Mouse (Mus musculus) midbrain, embryonic 12.5 days (tissue): Measurements from ENCODE around the gene Ccdc157. TPM values are rescaled to one million over a fixed set of nuclear protein-coding genes. Genes with fewer than 3 reads are reported as not detected.

Experiments used
- ATAC-seq: fragments of 200-750 bp; cut with Nextera tagmentation; 2 replicates; pipeline ENCODE4 v1.8.0; 2017; ENCODE audit warnings: low read depth, moderate TSS enrichment, moderate library complexity; ENCODE audit not compliant: low FRiP score
- H3K27ac ChIP-seq: fragments of 300-500 bp; sonication (generic); replicated peaks from 2 replicates; pipeline ENCODE4 v1.5.1; 2016; ENCODE audit warnings: mild to moderate bottlenecking
- H3K27me3 ChIP-seq: fragments of 300-500 bp; sonication (generic); 2 replicates; pipeline ENCODE4 v1.6.1; 2016; ENCODE audit warnings: mild to moderate bottlenecking
- H3K36me3 ChIP-seq: fragments of 300-500 bp; sonication (generic); 2 replicates; pipeline ENCODE4 v1.6.1; 2016
- H3K4me1 ChIP-seq: fragments of 300-500 bp; sonication (generic); 2 replicates; pipeline ENCODE4 v1.6.1; 2016
- H3K4me2 ChIP-seq: fragments of 300-500 bp; sonication (generic); replicated peaks from 2 replicates; pipeline ENCODE4 v1.6.1; 2016; ENCODE audit warnings: mild to moderate bottlenecking, moderate library complexity
- H3K4me3 ChIP-seq: fragments of 300-500 bp; sonication (generic); 2 replicates; pipeline ENCODE4 v1.5.1; 2016; ENCODE audit warnings: mild to moderate bottlenecking
- H3K9ac ChIP-seq: fragments of 300-500 bp; sonication (generic); replicated peaks from 2 replicates; pipeline ENCODE4 v1.6.1; 2016; ENCODE audit warnings: mild to moderate bottlenecking, moderate library complexity
- H3K9me3 ChIP-seq: fragments of 300-500 bp; sonication (generic); 2 replicates; pipeline ENCODE4 v1.6.1; 2016; ENCODE audit warnings: mild to moderate bottlenecking
- WGBS: fragments of 180-500 bp; shearing (Covaris S2); methylation state at CpG from one replicate; pipeline ENCODE4 v1.1.7; 2016; 5-methylcytosine and 5-hydroxymethylcytosine counted together
- microRNA-seq: library from miRNA; unstranded; fragments of <30 nt; microRNA quantifications from one replicate; pipeline ENCODE4, GENCODE M21; 2017
- polyA plus RNA-seq: library from polyadenylated mRNA; unstranded; fragments of >200 nt; fragmentation: Nextera tagmentation; extraction: Ambion mirVana; gene quantifications from 2 replicates; pipeline ENCODE4 v1.2.1, GENCODE M21; 2016

The Ccdc157 gene
- polyA plus RNA-seq, 1 experiment from 2014 or later, result 8.1 TPM

DNA sequence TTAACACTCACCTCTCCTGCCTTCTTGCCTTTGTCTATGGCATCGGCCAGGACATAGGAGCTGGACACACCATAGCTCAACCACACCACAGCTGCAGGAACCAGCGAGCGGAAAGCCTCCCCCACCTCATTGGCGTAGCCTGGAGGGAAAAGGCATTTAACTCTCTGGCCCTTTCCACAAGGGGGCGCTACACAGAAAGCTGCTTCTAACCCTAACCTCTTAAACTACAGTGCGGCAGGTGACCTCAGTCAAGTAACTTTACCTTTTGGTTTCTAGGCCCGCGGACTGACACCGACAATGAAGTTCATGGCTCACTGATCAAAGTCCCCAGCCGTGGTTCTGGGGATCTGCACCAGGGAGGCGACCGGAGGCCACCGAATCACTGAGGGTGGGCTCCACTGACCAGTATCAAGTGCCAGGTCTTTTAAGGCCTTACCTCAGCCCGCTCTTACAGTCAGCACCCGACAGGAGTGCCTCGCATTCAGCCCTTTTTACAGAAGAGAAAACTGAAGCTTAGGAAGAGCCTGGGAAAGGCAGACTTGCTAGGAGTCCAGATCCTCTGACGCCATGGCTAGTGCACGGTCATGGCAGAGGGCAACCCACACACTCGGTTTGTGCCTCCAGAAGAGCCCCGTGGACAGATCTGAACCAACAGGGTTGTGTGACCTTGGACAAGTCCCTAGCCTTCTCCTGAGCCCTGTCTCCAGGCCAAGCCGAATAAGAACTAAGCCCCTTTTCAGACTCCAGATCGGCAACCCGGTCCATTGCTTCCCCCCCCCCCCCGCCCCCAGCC lies 65.5 kb downstream of the Ccdc157 start:
- H3K27ac ChIP-seq, result peak overlapping the region; percentile 85
- ATAC-seq, result no peak
- H3K36me3 ChIP-seq, result peaks cover 14% of the 10 kb centered on the region
- H3K4me1 ChIP-seq, result peaks cover 26% of the 10 kb centered on the region
- WGBS, result 5% methylated on average over 23 of the region's 24 CpGs
- no peaks in the 10 kb centered on the region for H3K9me3 ChIP-seq
- H3K4me2 ChIP-seq, result peak overlapping the region; percentile 88
- no peaks in the 10 kb centered on the region for H3K27me3 ChIP-seq
- H3K9ac ChIP-seq, result peak overlapping the region; percentile 49
- H3K4me3 ChIP-seq, result peak overlapping the region; percentile 58

- peaks cover 14% of the 10 kb centered on the region for H3K36me3 ChIP-seq
- H3K4me3 ChIP-seq, result no peak overlapping the region
- H3K9me3 ChIP-seq, result no peaks in the 10 kb centered on the region
- peak overlapping the region; percentile 88; the same call in 1 of the 2 replicates for H3K4me2 ChIP-seq
- peaks cover 26% of the 10 kb centered on the region for H3K4me1 ChIP-seq
- ATAC-seq, result no peak
- no peak overlapping the region for H3K9ac ChIP-seq
- no peak overlapping the region for H3K27ac ChIP-seq
- no peaks in the 10 kb centered on the region for H3K27me3 ChIP-seq
- WGBS, result 86% methylated on average over 18 of the region's 18 CpGs
Observed at GRCm38 (mm10) chr11:4093459-4094377, 66.4 kb downstream of the Ccdc157 start.

Small RNAs within 50 kb of the gene (microRNA-seq; reads per million reads assigned to microRNA genes)
- gene Mir3060, result 9.1 reads per million, percentile 25 among the genes with 10 or more reads in this experiment

Other genes starting within 250 kb of the Ccdc157 start
- 6.7 and 7.8 TPM in 2 replicates for gene Slc35e4, start 245.6 kb downstream of the Ccdc157 start, polyA plus RNA-seq
- 23.2 and 27.0 TPM in 2 replicates for gene Tcn2, start 228.1 kb downstream of the Ccdc157 start, polyA plus RNA-seq
- 71.2 and 75.3 TPM in 2 replicates for gene Pes1, start 196.3 kb downstream of the Ccdc157 start, polyA plus RNA-seq
- gene 4930556J24Rik, start 183.5 kb downstream of the Ccdc157 start, polyA plus RNA-seq, result 0.20 and 0.26 TPM in 2 replicates
- 0.65 and 0.80 TPM in 2 replicates for gene Gal3st1, start 176.7 kb downstream of the Ccdc157 start, polyA plus RNA-seq
- gene Sec14l4, start 128.8 kb downstream of the Ccdc157 start, polyA plus RNA-seq, result not detected in 2 replicates
- gene Sec14l3, start 95.5 kb downstream of the Ccdc157 start, polyA plus RNA-seq, result not detected in 2 replicates
- gene Mtfp1, start 64.8 kb downstream of the Ccdc157 start, polyA plus RNA-seq, result 5.3 and 5.9 TPM in 2 replicates
- 3.0 and 3.2 TPM in 2 replicates for gene Sec14l2, start 36.9 kb downstream of the Ccdc157 start, polyA plus RNA-seq
- 36.8 and 37.5 TPM in 2 replicates for gene Rnf215, start 25.1 kb downstream of the Ccdc157 start, polyA plus RNA-seq
- 83.3 and 85.2 TPM in 2 replicates for gene Sf3a1, start 57 bp upstream of the Ccdc157 start, polyA plus RNA-seq
- gene Tbc1d10a, start 26.5 kb upstream of the Ccdc157 start, polyA plus RNA-seq, result 27.5 and 28.7 TPM in 2 replicates
- gene Castor1, start 57.9 kb upstream of the Ccdc157 start, polyA plus RNA-seq, result 2.1 and 2.9 TPM in 2 replicates
- not detected in 2 replicates for gene Osm, start 76.1 kb upstream of the Ccdc157 start, polyA plus RNA-seq
- gene Lif, start 97.3 kb upstream of the Ccdc157 start, polyA plus RNA-seq, result 0.05 TPM in 1 of 2 replicates, not detected in the other